Mouse (Mus musculus): Measurements from ENCODE around the gene Ptgds. TPM values are rescaled to one million over a fixed set of nuclear protein-coding genes. Genes with fewer than 3 reads are reported as not detected.

Ptgds gene
- total and polyA plus RNA-seq, 3 experiments = 472 to 795 (median 774) TPM

DNA sequence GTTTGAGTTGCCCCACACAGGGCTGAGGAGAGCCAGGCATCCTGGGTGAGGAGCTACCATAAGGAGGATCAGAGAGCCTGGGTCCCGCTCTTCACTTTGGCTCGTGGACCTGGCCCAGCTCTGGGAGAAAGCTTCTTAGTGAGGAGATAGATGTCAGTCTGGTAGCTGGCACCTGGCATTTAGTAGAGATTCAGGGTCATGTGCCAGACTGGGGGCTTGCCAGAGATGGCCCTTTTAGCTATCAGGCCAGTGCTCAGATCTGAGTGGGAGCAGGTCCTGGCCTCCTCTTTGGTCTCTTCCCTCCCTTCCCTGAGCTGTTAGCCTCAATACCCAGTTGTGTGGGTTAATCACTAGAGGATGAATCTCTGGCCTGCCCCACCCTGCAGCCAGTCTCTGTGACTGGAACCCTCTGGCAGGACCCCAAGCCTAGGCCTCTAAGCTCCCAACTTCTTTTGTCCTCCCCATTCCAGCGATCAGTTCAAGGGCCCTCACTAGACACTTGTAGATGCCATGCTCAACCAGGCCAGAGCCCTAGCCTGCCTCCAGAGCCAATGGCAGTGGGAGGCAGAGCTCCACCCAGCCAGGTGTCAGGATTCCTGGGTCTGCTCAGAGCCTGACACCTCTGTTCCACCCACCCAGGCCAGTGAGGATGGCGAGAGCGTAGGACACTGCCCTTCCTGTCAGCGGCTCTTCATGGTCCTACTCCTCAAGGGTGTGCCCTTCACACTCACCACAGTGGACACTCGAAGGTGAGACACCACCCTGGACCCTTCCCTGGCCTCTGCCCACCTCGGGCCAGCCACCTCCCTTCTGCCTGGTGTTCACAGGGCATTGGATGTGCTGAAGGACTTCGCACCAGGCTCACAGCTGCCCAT is 12.6 kb downstream of the Ptgds start:
- Histone ChIP-seq H3K79me2 (replicated peaks; ENCODE audit: control insufficient read depth, insufficient read depth, low read length) (no peaks in the 10 kb centered on the region), H3K27ac (no peak overlapping the region), H3K36me3 (ENCODE audit: control insufficient read depth, insufficient read depth, low read length) (no peaks in the 10 kb centered on the region), H3K27me3 (ENCODE audit: control insufficient read depth, insufficient read depth, low read length) (no peaks in the 10 kb centered on the region), H3K9ac (ENCODE audit: low read depth, low read length) (no peak overlapping the region), H3K4me3 (no peak overlapping the region), H3K4me1 (ENCODE audit: control insufficient read depth, insufficient read depth, low read length) (peaks cover 8% of the 10 kb centered on the region)
- TF ChIP-seq CTCF (IDR thresholded peaks at IDR 0.05) (no peak), POLR2A (IDR thresholded peaks at IDR 0.05; ENCODE audit: insufficient read depth, low read depth, low read length) (no peak), EP300 (IDR thresholded peaks at IDR 0.05; ENCODE audit: insufficient read depth, low read depth, low read length) (no peak)
- no peak for DNase-seq
- 84% methylated on average over 9 of the region's 9 CpGs for WGBS
- intact Hi-C loops (cut with DNase I) = no loop called here

DNA sequence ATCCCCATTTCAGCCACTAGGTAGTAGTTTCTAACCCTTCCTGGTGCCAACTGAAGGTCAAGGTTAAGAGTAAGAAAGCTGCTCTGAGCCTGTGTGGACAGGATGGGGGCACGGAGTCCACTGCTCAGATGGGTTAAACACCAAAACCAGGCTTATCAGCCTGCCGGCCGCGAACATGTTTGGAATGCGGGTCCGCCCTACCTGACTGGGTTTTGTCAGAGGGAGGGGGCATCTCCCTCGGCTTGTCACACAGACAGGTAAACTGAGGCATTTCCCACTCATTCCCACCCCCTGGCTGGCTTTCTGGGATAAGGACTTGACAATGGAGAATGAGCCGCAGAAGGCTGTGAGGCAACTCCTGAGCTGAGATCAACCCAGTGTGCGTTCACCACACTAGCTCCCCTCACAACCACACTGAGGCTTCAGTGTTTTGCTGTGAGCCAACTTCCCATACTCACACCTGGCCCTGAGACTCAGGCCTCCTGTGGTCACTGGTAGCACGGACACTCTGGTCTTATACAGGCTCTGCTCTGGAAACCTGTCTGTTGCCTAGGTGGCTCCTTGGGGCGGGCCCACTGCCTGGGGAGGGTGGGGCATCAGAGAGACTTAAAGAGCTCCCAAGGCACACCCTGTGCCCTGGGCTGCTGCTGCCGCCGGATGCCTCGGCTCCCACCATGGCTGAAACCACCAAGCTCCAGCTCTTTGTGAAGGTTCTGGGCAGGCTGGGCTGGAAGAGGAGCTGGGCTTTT is 13.5 kb downstream of the Ptgds start, which contains the start of gene Clic3:
Gene Clic3, plus strand, starts transcription at position 634 of the 749 bp plus-strand sequence.
- TF ChIP-seq EP300 (IDR thresholded peaks at IDR 0.05; ENCODE audit: insufficient read depth, low read depth, low read length) = no peak
- TF ChIP-seq CTCF (IDR thresholded peaks at IDR 0.05) = no peak
- TF ChIP-seq POLR2A (IDR thresholded peaks at IDR 0.05; ENCODE audit: insufficient read depth, low read depth, low read length) = no peak
- no peak for DNase-seq
- Histone ChIP-seq H3K36me3 (ENCODE audit: control insufficient read depth, insufficient read depth, low read length) (no peaks in the 10 kb centered on the region), H3K9ac (ENCODE audit: low read depth, low read length) (no peak within 1 kb of the TSS), H3K4me3 (no peak within 1 kb of the TSS), H3K27ac (no peak within 1 kb of the TSS), H3K27me3 (ENCODE audit: control insufficient read depth, insufficient read depth, low read length) (no peaks in the 10 kb centered on the region), H3K4me1 (ENCODE audit: control insufficient read depth, insufficient read depth, low read length) (peaks cover 4% of the 10 kb centered on the region), H3K79me2 (replicated peaks; ENCODE audit: control insufficient read depth, insufficient read depth, low read length) (no peaks in the 10 kb centered on the region)
- 46% methylated on average over 14 of the region's 14 CpGs for WGBS
- intact Hi-C loops (cut with DNase I) = no loop called here

DNA sequence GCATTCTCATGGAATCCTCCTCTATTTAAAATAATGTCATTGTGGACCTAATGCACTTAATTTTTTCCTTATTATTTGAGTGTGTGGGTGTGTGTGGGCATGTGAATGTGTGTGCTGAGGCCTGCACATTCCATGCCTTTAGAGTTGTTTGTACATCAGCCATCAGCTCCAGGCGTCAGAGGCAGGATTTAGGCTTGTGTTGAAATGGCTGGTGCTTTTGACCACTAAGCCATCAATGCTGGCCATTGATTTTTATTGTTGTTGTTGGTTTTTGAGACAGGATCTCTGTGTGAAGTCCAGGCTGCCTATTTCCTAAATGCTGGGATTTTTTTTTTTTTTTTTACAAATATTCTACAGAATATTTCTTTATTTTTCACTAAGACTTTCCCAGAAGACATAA is 16.9 kb downstream of the Ptgds start:
- Histone ChIP-seq H3K9ac (ENCODE audit: low read depth, low read length) (no peak overlapping the region), H3K36me3 (ENCODE audit: control insufficient read depth, insufficient read depth, low read length) (no peaks in the 10 kb centered on the region), H3K79me2 (replicated peaks; ENCODE audit: control insufficient read depth, insufficient read depth, low read length) (no peaks in the 10 kb centered on the region), H3K27ac (no peak overlapping the region), H3K4me1 (ENCODE audit: control insufficient read depth, insufficient read depth, low read length) (no peaks in the 10 kb centered on the region), H3K4me3 (no peak overlapping the region), H3K27me3 (ENCODE audit: control insufficient read depth, insufficient read depth, low read length) (no peaks in the 10 kb centered on the region)
- no peak for DNase-seq
- TF ChIP-seq POLR2A (IDR thresholded peaks at IDR 0.05; ENCODE audit: insufficient read depth, low read depth, low read length) (no peak), CTCF (IDR thresholded peaks at IDR 0.05) (no peak), EP300 (IDR thresholded peaks at IDR 0.05; ENCODE audit: insufficient read depth, low read depth, low read length) (no peak)
- intact Hi-C loops (cut with DNase I) = no loop called here
- WGBS = 41% methylated on average over 1 of the region's 1 CpGs

DNA sequence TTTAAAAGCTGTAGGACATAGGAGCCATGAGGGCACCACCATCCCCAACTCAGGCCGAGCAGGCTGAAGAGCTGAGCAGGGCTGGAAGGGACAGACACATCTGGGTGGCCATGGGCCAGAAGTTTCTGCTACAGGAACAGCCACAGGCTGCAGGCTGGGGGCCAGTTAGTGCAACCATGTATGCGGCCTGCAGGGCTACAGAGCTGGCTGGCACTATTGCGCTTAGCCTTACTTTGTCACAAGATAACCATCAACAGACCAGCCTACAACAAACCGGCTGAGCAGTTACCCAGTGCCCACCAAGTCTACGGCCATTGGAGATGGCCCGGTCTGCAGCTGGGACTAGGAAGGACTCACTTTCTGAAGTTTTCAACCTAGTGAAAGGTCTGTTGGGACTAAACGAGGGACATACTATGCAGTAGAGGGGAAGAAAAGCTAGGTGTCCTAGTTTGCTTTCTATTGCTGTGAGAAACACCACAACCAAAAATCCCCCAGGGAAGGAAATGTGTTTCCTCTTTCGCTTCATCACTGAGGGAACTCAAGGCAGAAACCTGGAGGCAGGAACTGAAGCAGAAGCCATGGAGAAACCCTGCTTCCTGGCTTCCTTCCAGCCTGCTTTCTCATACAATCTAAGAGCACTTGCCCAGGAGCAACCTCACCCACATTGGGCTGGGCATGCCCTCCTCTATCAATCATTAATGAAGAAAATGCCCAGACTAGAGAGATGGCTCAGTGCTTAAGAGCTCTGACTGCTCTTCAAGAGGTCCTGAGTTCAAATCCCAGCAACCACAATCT is 18.8 kb downstream of the Ptgds start:
- H3K79me2 ChIP-seq (replicated peaks; ENCODE audit: control insufficient read depth, insufficient read depth, low read length) = no peaks in the 10 kb centered on the region
- H3K36me3 ChIP-seq (ENCODE audit: control insufficient read depth, insufficient read depth, low read length) = no peaks in the 10 kb centered on the region
- no peak for DNase-seq
- no peak for TF ChIP-seq CTCF (IDR thresholded peaks at IDR 0.05)
- TF ChIP-seq EP300 (IDR thresholded peaks at IDR 0.05; ENCODE audit: insufficient read depth, low read depth, low read length) = no peak
- no peak for TF ChIP-seq POLR2A (IDR thresholded peaks at IDR 0.05; ENCODE audit: insufficient read depth, low read depth, low read length)
- WGBS = 63% methylated on average over 8 of the region's 8 CpGs
- no peak overlapping the region for H3K27ac ChIP-seq
- H3K4me1 ChIP-seq (ENCODE audit: control insufficient read depth, insufficient read depth, low read length) = no peaks in the 10 kb centered on the region
- H3K4me3 ChIP-seq = no peak overlapping the region
- no peak overlapping the region for H3K9ac ChIP-seq (ENCODE audit: low read depth, low read length)
- no peaks in the 10 kb centered on the region for H3K27me3 ChIP-seq (ENCODE audit: control insufficient read depth, insufficient read depth, low read length)
- intact Hi-C loops (cut with DNase I) = no loop called here

DNA sequence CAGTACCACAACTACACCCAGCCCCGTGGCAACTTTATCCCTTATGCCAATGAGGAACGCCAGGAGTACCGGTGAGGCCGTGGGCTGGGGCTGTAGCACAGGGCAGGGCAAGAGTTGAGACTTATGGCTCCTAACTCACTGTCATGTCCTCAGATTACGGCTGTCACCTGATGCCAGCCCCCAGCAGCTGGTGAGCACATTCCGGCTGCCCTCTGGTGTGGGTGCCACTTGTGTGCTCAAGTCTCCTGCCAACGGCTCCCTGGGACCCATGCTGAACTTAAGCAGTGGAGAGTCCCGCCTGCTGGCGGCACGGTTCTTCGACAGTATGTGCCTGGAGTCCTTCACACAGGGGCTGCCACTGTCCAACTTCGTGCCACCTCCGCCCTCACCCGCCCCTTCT is 27.2 kb downstream of the Ptgds start:
- Histone ChIP-seq H3K4me1 (ENCODE audit: control insufficient read depth, insufficient read depth, low read length) (no peaks in the 10 kb centered on the region), H3K27me3 (ENCODE audit: control insufficient read depth, insufficient read depth, low read length) (no peaks in the 10 kb centered on the region), H3K9ac (ENCODE audit: low read depth, low read length) (no peak overlapping the region), H3K4me3 (no peak overlapping the region), H3K27ac (no peak overlapping the region), H3K79me2 (replicated peaks; ENCODE audit: control insufficient read depth, insufficient read depth, low read length) (no peaks in the 10 kb centered on the region), H3K36me3 (ENCODE audit: control insufficient read depth, insufficient read depth, low read length) (no peaks in the 10 kb centered on the region)
- intact Hi-C loops (cut with DNase I) = no loop called here
- no peak for DNase-seq
- WGBS = 89% methylated on average over 14 of the region's 14 CpGs
- TF ChIP-seq CTCF (IDR thresholded peaks at IDR 0.05) = no peak
- no peak for TF ChIP-seq POLR2A (IDR thresholded peaks at IDR 0.05; ENCODE audit: insufficient read depth, low read depth, low read length)
- TF ChIP-seq EP300 (IDR thresholded peaks at IDR 0.05; ENCODE audit: insufficient read depth, low read depth, low read length) = no peak
